Mouse (Mus musculus): ENCODE results near the gene Plpp7. TPM values are rescaled to one million over a fixed set of nuclear protein-coding genes. Genes with fewer than 3 reads are reported as not detected.

Plpp7 gene
- polyA plus RNA-seq, 1 experiment, result not detected

- no peak overlapping the region for H3K27ac ChIP-seq (ENCODE audit: insufficient read depth, low read depth, low read length)
- 0 out of 2 replicates have a peak, but pooled peaks cover 4% of the 10 kb centered on the region for H3K4me1 ChIP-seq (ENCODE audit: control insufficient read depth, insufficient read depth, low read length)
- 88% methylated on average over 2 of the region's 2 CpGs for WGBS
- TF ChIP-seq POLR2A (IDR thresholded peaks at IDR 0.05; ENCODE audit: insufficient read depth, low read depth, low read length), result no peak
- TF ChIP-seq CTCF (IDR thresholded peaks at IDR 0.05; ENCODE audit: insufficient read depth, low read depth, low read length), result no peak
- no peak overlapping the region for H3K4me3 ChIP-seq (ENCODE audit: insufficient read depth, low read depth, low read length)
These were observed 26.5 kb downstream of the Plpp7 start for GRCm38 (mm10) chr2:32121785-32122184.

DNA sequence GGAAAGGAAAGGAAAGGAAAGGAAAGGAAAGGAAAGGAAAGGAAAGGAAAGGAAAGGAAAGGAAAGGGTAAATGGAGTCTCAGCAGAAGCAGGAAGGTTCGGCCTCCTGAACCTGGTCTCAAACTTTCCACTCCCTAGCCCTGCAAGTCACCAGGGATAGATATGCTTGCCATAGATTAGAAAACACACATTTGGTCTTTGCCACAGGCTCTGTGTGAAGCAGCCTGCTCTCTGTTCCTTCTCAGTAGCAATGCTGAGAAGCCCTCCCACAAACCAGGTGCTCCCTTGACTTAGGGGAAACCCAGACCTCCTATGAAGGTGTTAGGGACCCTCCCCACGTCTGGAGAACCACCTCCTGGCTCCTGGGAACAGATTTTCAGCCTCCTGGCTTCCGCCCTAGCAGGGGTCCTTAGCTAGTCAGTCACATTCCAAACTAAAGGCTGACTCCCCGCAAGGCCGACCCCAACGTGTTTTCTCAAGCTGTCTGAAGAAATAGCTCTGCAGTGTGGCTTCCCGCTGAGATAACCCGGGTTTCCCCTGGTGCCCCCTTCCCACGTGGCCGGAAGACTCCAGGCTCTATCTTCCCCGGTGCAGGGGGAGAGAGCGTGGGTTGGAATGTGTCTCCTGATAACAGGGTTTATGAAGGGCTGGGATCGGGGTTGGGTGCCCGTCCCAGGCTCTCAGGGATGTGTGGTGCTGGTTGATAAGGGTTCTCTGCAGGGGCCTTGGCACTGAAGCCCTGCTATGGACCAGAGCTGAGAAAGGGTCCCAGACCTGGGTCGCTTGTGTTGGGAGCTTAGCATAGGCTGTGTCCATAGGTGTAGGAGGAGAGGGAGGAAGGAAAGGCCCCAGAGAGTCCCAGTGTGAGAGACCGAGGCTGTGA, 32.6 kb downstream of the Plpp7 start:
- no peak overlapping the region for H3K27ac ChIP-seq (ENCODE audit: insufficient read depth, low read depth, low read length)
- no peak overlapping the region for H3K4me3 ChIP-seq (ENCODE audit: insufficient read depth, low read depth, low read length)
- WGBS, result 32% methylated on average over 16 of the region's 16 CpGs
- peaks cover 10% of the 10 kb centered on the region for H3K4me1 ChIP-seq (ENCODE audit: control insufficient read depth, insufficient read depth, low read length)
- no peak for TF ChIP-seq POLR2A (IDR thresholded peaks at IDR 0.05; ENCODE audit: insufficient read depth, low read depth, low read length)
- TF ChIP-seq CTCF (IDR thresholded peaks at IDR 0.05; ENCODE audit: insufficient read depth, low read depth, low read length), result no peak

DNA sequence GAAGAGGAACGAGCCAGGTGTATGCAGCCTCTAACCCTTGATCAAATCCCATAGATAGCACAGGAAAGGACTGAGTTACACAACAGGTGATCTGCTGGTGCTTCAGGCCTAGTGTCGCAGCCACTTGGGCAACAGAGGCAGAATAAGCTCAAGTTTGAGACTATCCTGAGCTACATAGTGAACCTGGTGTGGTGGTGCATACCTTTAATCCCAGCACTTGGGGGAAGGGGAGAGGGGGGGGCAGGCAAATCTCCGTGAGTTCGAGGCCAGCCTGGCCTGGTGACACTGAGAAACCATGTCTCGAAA, 33.2 kb downstream of the Plpp7 start:
- Histone ChIP-seq H3K27ac (ENCODE audit: insufficient read depth, low read depth, low read length) (no peak overlapping the region), H3K4me1 (ENCODE audit: control insufficient read depth, insufficient read depth, low read length) (peaks cover 10% of the 10 kb centered on the region), H3K4me3 (ENCODE audit: insufficient read depth, low read depth, low read length) (no peak overlapping the region)
- WGBS, result 89% methylated on average over 5 of the region's 5 CpGs
- no peak for TF ChIP-seq CTCF (IDR thresholded peaks at IDR 0.05; ENCODE audit: insufficient read depth, low read depth, low read length)
- no peak for TF ChIP-seq POLR2A (IDR thresholded peaks at IDR 0.05; ENCODE audit: insufficient read depth, low read depth, low read length)

GRCm38 (mm10) chr2:32129383-32130074, 34.2 kb downstream of the Plpp7 start:
- TF ChIP-seq POLR2A (IDR thresholded peaks at IDR 0.05; ENCODE audit: insufficient read depth, low read depth, low read length) (no peak), CTCF (IDR thresholded peaks at IDR 0.05; ENCODE audit: insufficient read depth, low read depth, low read length) (no peak)
- no peak overlapping the region for H3K4me3 ChIP-seq (ENCODE audit: insufficient read depth, low read depth, low read length)
- 63% methylated on average over 11 of the region's 11 CpGs for WGBS

GRCm38 (mm10) chr2:32130435-32130834, 35.1 kb downstream of the Plpp7 start:
- Histone ChIP-seq H3K27ac (ENCODE audit: insufficient read depth, low read depth, low read length) (no peak overlapping the region), H3K4me3 (ENCODE audit: insufficient read depth, low read depth, low read length) (no peak overlapping the region), H3K4me1 (ENCODE audit: control insufficient read depth, insufficient read depth, low read length) (peaks cover 10% of the 10 kb centered on the region)
- TF ChIP-seq CTCF (IDR thresholded peaks at IDR 0.05; ENCODE audit: insufficient read depth, low read depth, low read length) (no peak), POLR2A (IDR thresholded peaks at IDR 0.05; ENCODE audit: insufficient read depth, low read depth, low read length) (no peak)
- 33% methylated on average over 6 of the region's 6 CpGs for WGBS

More at GRCm38 (mm10) chr2:32129383-32130074, 34.2 kb downstream of the Plpp7 start:
- peaks cover 10% of the 10 kb centered on the region for H3K4me1 ChIP-seq (ENCODE audit: control insufficient read depth, insufficient read depth, low read length)
- H3K27ac ChIP-seq (ENCODE audit: insufficient read depth, low read depth, low read length), result no peak overlapping the region

- no peak for TF ChIP-seq POLR2A (IDR thresholded peaks at IDR 0.05; ENCODE audit: insufficient read depth, low read depth, low read length)
- TF ChIP-seq CTCF (IDR thresholded peaks at IDR 0.05; ENCODE audit: insufficient read depth, low read depth, low read length), result no peak
- Histone ChIP-seq H3K27ac (ENCODE audit: insufficient read depth, low read depth, low read length) (no peak overlapping the region), H3K4me3 (ENCODE audit: insufficient read depth, low read depth, low read length) (no peak overlapping the region), H3K4me1 (ENCODE audit: control insufficient read depth, insufficient read depth, low read length) (peaks cover 10% of the 10 kb centered on the region)
- 92% methylated on average over 9 of the region's 9 CpGs for WGBS
These were observed 36.0 kb downstream of the Plpp7 start for GRCm38 (mm10) chr2:32131205-32131834.

DNA sequence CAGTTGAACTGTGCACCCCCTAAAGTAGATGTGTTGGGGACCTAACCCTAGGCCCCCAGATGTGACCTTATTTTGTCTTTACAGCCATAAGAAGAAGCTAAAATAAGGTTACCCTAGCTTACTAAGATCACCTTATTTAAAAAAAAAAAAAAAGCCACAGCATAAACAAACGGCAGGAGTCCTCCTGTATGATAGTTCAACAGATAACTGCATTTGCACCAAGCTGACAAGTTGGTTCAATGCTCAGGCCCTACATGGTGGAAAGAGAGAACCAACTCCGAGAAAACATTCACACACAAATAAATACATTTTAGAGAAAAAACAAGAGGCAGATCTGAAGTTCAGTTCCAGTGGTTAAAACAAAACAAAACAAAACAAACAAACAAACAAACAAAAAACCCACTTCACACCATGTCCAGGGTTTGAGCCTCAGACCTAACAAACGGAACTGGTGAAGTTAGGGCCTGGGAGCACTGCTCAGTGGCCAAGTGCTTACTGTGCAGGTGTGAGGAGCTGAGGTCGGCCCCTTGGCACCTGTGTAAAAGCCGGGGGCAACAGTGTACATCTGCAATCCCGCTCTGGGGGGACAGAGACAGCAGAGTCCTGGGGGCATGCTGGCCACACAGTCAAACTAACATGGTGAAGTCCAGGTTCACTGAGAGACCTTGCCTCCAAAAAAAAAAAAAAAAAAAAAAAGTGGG, 36.7 kb downstream of the Plpp7 start:
- TF ChIP-seq CTCF (IDR thresholded peaks at IDR 0.05; ENCODE audit: insufficient read depth, low read depth, low read length), result no peak
- no peak overlapping the region for H3K4me3 ChIP-seq (ENCODE audit: insufficient read depth, low read depth, low read length)
- H3K27ac ChIP-seq (ENCODE audit: insufficient read depth, low read depth, low read length), result no peak overlapping the region
- 75% methylated on average over 6 of the region's 6 CpGs for WGBS
- peaks cover 10% of the 10 kb centered on the region for H3K4me1 ChIP-seq (ENCODE audit: control insufficient read depth, insufficient read depth, low read length)

GRCm38 (mm10) chr2:32132567-32132992, 37.3 kb downstream of the Plpp7 start:
- Histone ChIP-seq H3K27ac (ENCODE audit: insufficient read depth, low read depth, low read length) (no peak overlapping the region), H3K4me3 (ENCODE audit: insufficient read depth, low read depth, low read length) (no peak overlapping the region), H3K4me1 (ENCODE audit: control insufficient read depth, insufficient read depth, low read length) (peaks cover 10% of the 10 kb centered on the region)
- TF ChIP-seq CTCF (IDR thresholded peaks at IDR 0.05; ENCODE audit: insufficient read depth, low read depth, low read length), result no peak
- TF ChIP-seq POLR2A (IDR thresholded peaks at IDR 0.05; ENCODE audit: insufficient read depth, low read depth, low read length), result no peak
- 4% methylated on average over 12 of the region's 12 CpGs for WGBS
